Mouse (Mus musculus) limb, embryonic 11.5 days (tissue): Measurements from ENCODE around the gene Hist1h2bp. TPM values are rescaled to one million over a fixed set of nuclear protein-coding genes. Genes with fewer than 3 reads are reported as not detected.
"Not testable (repeated sequence)": the region's sequence is repeated elsewhere in the genome, so short reads cannot be mapped to it uniquely, and the experiment has no call there.

Experiments used
- ATAC-seq: fragments of 200-750 bp; cut with Nextera tagmentation; 2 replicates; pipeline ENCODE4 v1.8.0; 2017; ENCODE audit warnings: low read depth; ENCODE audit not compliant: insufficient number of reproducible peaks, low FRiP score, low TSS enrichment
- DNase-seq: peaks from one replicate; pipeline ENCODE4 v3.0.0-alpha.2; 2015; ENCODE audit warnings: low spot score
- H3K27ac ChIP-seq: fragments of 300-500 bp; sonication (generic); replicated peaks from 2 replicates; pipeline ENCODE4 v1.5.1; 2014; ENCODE audit warnings: low read depth, mild to moderate bottlenecking, low read length
- H3K27me3 ChIP-seq: fragments of 300-500 bp; sonication (generic); 2 replicates; pipeline ENCODE4 v1.6.1; 2014; ENCODE audit warnings: mild to moderate bottlenecking, low read length, mixed read lengths; ENCODE audit not compliant: control insufficient read depth, insufficient read depth
- H3K36me3 ChIP-seq: fragments of 300-500 bp; sonication (generic); 2 replicates; pipeline ENCODE4 v1.6.1; 2014; ENCODE audit warnings: mild to moderate bottlenecking, low read length, moderate library complexity, mixed read lengths; ENCODE audit not compliant: control insufficient read depth, insufficient read depth
- H3K4me1 ChIP-seq: fragments of 300-500 bp; sonication (generic); 2 replicates; pipeline ENCODE4 v1.6.1; 2014; ENCODE audit warnings: low read length, mixed read lengths; ENCODE audit not compliant: control insufficient read depth, insufficient read depth
- H3K4me2 ChIP-seq: fragments of 300-500 bp; sonication (generic); 2 replicates; pipeline ENCODE4 v1.6.1; 2014; ENCODE audit warnings: low read depth, mild to moderate bottlenecking, moderate library complexity; ENCODE audit not compliant: severe bottlenecking
- H3K4me3 ChIP-seq: fragments of 300-500 bp; sonication (generic); 2 replicates; pipeline ENCODE4 v1.5.1; 2014; ENCODE audit warnings: low read depth, low read length
- H3K9ac ChIP-seq: fragments of 300-500 bp; sonication (generic); 2 replicates; pipeline ENCODE4 v1.6.1; 2014; ENCODE audit warnings: mild to moderate bottlenecking, low read length
- H3K9me3 ChIP-seq: fragments of 300-500 bp; sonication (generic); 2 replicates; pipeline ENCODE4 v1.6.1; 2016; ENCODE audit warnings: low read length; ENCODE audit not compliant: control insufficient read depth
- WGBS: fragments of 180-500 bp; shearing (Covaris S2); extraction: QIAGEN DNeasy Blood & Tissue Kit; methylation state at CpG from one replicate; pipeline ENCODE4 v1.1.7; 2014; 5-methylcytosine and 5-hydroxymethylcytosine counted together
- polyA plus RNA-seq: library from polyadenylated mRNA; unstranded; fragments of >200 nt; fragmentation: Nextera tagmentation; extraction: Ambion mirVana; gene quantifications from 2 replicates; pipeline ENCODE4 v1.2.1, GENCODE M21; 2014

The Hist1h2bp gene
- polyA plus RNA-seq, 1 experiment from 2014 or later = 1.7 TPM

GRCm38 (mm10) chr13:21753524-21754285 is 33.6 kb upstream of the Hist1h2bp start, which contains the start of the genes Hist1h2ak and Hist1h2bn:
TSS of gene Hist1h2ak (minus strand) at chr13:21753827.
TSS of gene Hist1h2bn (plus strand) at chr13:21754123.
- H3K27me3 ChIP-seq, H3K36me3 ChIP-seq, H3K9me3 ChIP-seq, H3K4me1 ChIP-seq: not testable (repeated sequence)
- H3K4me2 ChIP-seq = peak within 1 kb of the TSS; percentile 55
- peak; percentile 82 for DNase-seq
- WGBS = under 1% methylated on average over 40 of the region's 50 CpGs
- peak within 1 kb of the TSS; percentile 92 for H3K27ac ChIP-seq
- peak within 1 kb of the TSS; percentile 67 for H3K9ac ChIP-seq
- peak; percentile 92 for ATAC-seq
- H3K4me3 ChIP-seq = peak within 1 kb of the TSS; percentile 35

- WGBS = under 1% methylated on average over 19 of the region's 26 CpGs
- H3K36me3 ChIP-seq, H3K27me3 ChIP-seq, H3K4me1 ChIP-seq, H3K9me3 ChIP-seq, ATAC-seq: not testable (repeated sequence)
- DNase-seq = peak; percentile 53
- Histone ChIP-seq H3K4me3 (peak overlapping the region; percentile 35), H3K27ac (peak overlapping the region; percentile 83), H3K4me2 (peak overlapping the region; percentile 52), H3K9ac (peak overlapping the region; percentile 59)
Observed at GRCm38 (mm10) chr13:21754294-21755001, 32.8 kb upstream of the Hist1h2bp start.

- no peaks in the 10 kb centered on the region for H3K4me1 ChIP-seq
- ATAC-seq = no peak
- H3K27me3 ChIP-seq = no peaks in the 10 kb centered on the region
- H3K4me2 ChIP-seq = no peak overlapping the region
- no peaks in the 10 kb centered on the region for H3K9me3 ChIP-seq
- WGBS = 83% methylated on average over 1 of the region's 1 CpGs
- no peak overlapping the region for H3K4me3 ChIP-seq
- H3K9ac ChIP-seq = no peak overlapping the region
- no peaks in the 10 kb centered on the region; the same call in 1 of the 2 replicates for H3K36me3 ChIP-seq
- DNase-seq = no peak
- no peak overlapping the region for H3K27ac ChIP-seq
Observed at GRCm38 (mm10) chr13:21755707-21756106, 31.6 kb upstream of the Hist1h2bp start.

- Histone ChIP-seq H3K4me1 (peaks cover 5% of the 10 kb centered on the region; the same call in 1 of the 2 replicates), H3K9ac (peak overlapping the region; percentile 97), H3K4me2 (peak overlapping the region; percentile 91), H3K27me3 (no peaks in the 10 kb centered on the region), H3K36me3 (no peaks in the 10 kb centered on the region), H3K4me3 (peak overlapping the region; percentile 73), H3K27ac (peak overlapping the region; percentile 100), H3K9me3 (no peaks in the 10 kb centered on the region)
- peak; percentile 86 for DNase-seq
- WGBS = 5% methylated on average over 33 of the region's 33 CpGs
- ATAC-seq = peak; percentile 84
Observed at GRCm38 (mm10) chr13:21778814-21779766, 8.2 kb upstream of the Hist1h2bp start.

- no peaks in the 10 kb centered on the region for H3K27me3 ChIP-seq
- WGBS = under 1% methylated on average over 44 of the region's 44 CpGs
- peak within 1 kb of the TSS; percentile 100 for H3K27ac ChIP-seq
- H3K4me2 ChIP-seq = peak within 1 kb of the TSS; percentile 91
- DNase-seq = peak; percentile 88
- peak within 1 kb of the TSS; percentile 97 for H3K9ac ChIP-seq
- no peaks in the 10 kb centered on the region for H3K36me3 ChIP-seq
- H3K9me3 ChIP-seq = no peaks in the 10 kb centered on the region
- ATAC-seq = peak; percentile 65; the same call in 1 of the 2 replicates
- peak within 1 kb of the TSS; percentile 73 for H3K4me3 ChIP-seq
- H3K4me1 ChIP-seq = peaks cover 8% of the 10 kb centered on the region; the same call in 1 of the 2 replicates
Observed at GRCm38 (mm10) chr13:21779767-21780731, 7.2 kb upstream of the Hist1h2bp start, which contains the start of gene Hist1h1b. TSS of gene Hist1h1b (minus strand) at chr13:21780625.

- Histone ChIP-seq H3K27me3 (no peaks in the 10 kb centered on the region), H3K4me2 (peak overlapping the region; percentile 91), H3K4me1 (peaks cover 8% of the 10 kb centered on the region; the same call in 1 of the 2 replicates), H3K27ac (peak overlapping the region; percentile 100), H3K36me3 (no peaks in the 10 kb centered on the region), H3K4me3 (no peak overlapping the region), H3K9ac (peak overlapping the region; percentile 45; the same call in 1 of the 2 replicates), H3K9me3 (no peaks in the 10 kb centered on the region)
- ATAC-seq (no peak), DNase-seq (peak; percentile 41)
- 42% methylated on average over 6 of the region's 6 CpGs for WGBS
Observed at GRCm38 (mm10) chr13:21781021-21781555, 6.2 kb upstream of the Hist1h2bp start.

- H3K4me2 ChIP-seq = no peak overlapping the region
- DNase-seq = no peak
- 95% methylated on average over 1 of the region's 1 CpGs for WGBS
- H3K9ac ChIP-seq = no peak overlapping the region
- no peak overlapping the region for H3K4me3 ChIP-seq
- no peaks in the 10 kb centered on the region for H3K36me3 ChIP-seq
- H3K27me3 ChIP-seq = no peaks in the 10 kb centered on the region
- no peaks in the 10 kb centered on the region for H3K9me3 ChIP-seq
- no peak for ATAC-seq
- H3K4me1 ChIP-seq = peaks cover 8% of the 10 kb centered on the region; the same call in 1 of the 2 replicates
- no peak overlapping the region for H3K27ac ChIP-seq
Observed at GRCm38 (mm10) chr13:21781639-21782038, 5.6 kb upstream of the Hist1h2bp start.
